Mouse (Mus musculus) yolk sac, embryonic 10.5 days (tissue): ENCODE measurements at regions not wholly inside any gene's neighbourhood (a gene's known extent, or its start where the extent isn't known, plus 50 kb on each side); places are given as distances from the start of the nearest gene placed in this dataset.
A peak's percentile ranks its signal among the peaks of the same experiment; 100 is the strongest.

Source experiments
- DNase-seq: peaks from one replicate; pipeline ENCODE4 v3.0.0-alpha.2; 2017; ENCODE audit warnings: low spot score

DNA sequence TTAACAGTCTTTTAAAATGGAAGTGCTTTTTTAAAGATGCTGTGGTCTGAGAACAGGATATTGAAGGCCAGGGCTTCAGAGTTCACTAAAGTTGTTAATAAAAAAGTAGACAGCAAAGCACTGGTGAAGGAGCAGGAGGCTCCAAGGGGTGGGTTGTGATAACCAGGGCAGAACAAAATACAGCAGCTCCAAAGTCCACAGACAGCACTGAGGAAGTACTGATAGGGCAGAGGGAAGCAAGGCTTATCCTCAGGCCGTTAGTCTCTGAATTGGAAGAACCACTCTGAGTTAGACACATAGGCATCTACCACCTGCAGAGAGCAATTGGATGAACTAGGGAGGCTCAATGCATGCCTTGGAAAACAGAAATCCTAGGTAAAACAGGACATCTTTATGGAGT lies 62.1 kb downstream of the P2ry1 start:
- DNase-seq: no peak

DNA sequence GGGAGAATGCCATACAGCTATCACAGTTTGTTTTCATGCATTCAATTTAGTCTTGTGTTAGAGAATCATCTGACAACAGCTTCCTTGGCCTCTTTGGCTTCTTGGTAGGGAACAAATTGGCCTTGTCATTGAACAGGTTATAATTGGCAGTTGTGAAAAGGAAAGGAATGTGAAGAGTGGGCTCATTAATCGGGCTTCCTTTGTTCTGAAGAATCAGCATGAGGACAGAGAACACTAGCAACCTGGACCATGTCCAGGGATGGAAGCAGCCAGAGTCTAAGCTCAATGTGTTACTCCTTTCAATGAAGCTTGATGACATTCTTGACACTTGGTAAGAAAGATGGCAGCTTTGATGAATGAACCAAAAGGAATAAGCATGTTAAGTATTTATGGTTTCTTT lies 64.5 kb downstream of the P2ry1 start:
- no peak for DNase-seq

- no peak for DNase-seq
Measured at GRCm38 (mm10) chr3:61068229-61068628, 65.6 kb downstream of the P2ry1 start.

GRCm38 (mm10) chr3:61071041-61071440 lies 68.4 kb downstream of the P2ry1 start:
- no peak for DNase-seq

- no peak for DNase-seq
Measured at GRCm38 (mm10) chr3:61072330-61072729, 69.7 kb downstream of the P2ry1 start.

- no peak for DNase-seq
Measured at GRCm38 (mm10) chr3:61073103-61073502, 70.5 kb downstream of the P2ry1 start.

GRCm38 (mm10) chr3:61073806-61074205 lies 71.2 kb downstream of the P2ry1 start:
- no peak for DNase-seq

DNA sequence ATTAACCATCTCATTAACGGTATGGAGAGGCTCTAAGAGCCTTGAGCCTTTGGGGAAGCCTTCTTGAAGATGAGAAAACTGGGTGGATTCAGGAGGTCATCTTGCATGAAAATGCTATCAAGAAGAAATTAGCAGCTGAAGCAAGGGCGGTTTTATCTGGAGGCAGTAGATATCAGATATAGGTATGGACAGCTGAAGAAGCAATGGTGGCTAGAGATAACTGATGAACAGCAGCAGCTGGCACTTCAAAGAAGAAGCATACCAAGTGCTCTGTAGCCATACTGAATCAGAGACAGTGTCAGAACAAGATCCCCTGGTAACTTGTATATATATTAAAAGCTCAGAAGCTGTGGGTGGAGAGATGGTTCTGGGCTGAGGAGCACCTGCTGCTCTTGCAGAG lies 73.2 kb downstream of the P2ry1 start:
- DNase-seq: no peak

DNA sequence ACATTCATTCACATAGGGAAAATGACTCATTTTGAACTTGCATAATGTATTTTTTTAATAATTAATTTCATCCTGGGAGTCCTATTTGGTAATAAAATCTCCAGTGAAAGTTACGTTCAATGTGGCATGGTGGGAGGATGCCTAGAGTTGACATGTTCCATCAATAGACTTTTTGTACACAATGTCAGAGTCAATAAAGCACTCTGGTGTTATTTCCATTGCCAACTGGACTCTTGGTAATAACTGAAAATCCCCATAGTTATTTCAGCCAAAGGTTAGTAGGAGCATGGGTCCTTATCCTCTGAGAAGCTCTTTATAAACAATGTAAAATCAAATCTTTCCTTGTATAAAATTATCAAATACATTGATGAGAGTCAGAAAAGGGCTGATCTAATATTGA lies 87.3 kb downstream of the P2ry1 start:
- no peak for DNase-seq

DNA sequence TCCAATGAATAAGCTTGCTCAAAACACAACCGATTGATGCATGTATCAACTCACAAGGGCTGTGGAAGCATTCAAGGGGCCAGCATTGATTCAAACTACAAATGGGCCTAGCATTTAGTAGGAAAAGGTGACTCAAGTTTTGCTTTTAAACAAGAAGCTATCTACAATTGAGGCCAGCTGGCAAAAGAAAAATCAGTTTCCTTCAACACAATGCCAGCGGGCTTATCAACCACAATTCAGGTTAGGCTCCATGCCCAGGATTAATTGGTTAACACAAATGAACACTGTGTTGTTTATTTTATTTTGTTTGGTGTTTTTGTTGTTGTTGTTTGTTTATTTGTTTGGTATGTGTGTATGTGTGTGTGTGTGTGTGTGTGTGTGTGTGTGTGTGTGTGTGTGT lies 89.4 kb downstream of the P2ry1 start:
- no peak for DNase-seq

- DNase-seq: no peak
Measured at GRCm38 (mm10) chr3:61116364-61116763, 113.8 kb downstream of the P2ry1 start.

- DNase-seq: no peak
Measured at GRCm38 (mm10) chr3:61133096-61133495, 130.5 kb downstream of the P2ry1 start.

- DNase-seq: no peak
Measured at GRCm38 (mm10) chr3:61154087-61154486, 151.5 kb downstream of the P2ry1 start.

- DNase-seq: peak; percentile 3
Measured at GRCm38 (mm10) chr3:61159811-61160210, 157.2 kb downstream of the P2ry1 start.

GRCm38 (mm10) chr3:61161384-61161783 lies 158.8 kb downstream of the P2ry1 start:
- DNase-seq: no peak

DNA sequence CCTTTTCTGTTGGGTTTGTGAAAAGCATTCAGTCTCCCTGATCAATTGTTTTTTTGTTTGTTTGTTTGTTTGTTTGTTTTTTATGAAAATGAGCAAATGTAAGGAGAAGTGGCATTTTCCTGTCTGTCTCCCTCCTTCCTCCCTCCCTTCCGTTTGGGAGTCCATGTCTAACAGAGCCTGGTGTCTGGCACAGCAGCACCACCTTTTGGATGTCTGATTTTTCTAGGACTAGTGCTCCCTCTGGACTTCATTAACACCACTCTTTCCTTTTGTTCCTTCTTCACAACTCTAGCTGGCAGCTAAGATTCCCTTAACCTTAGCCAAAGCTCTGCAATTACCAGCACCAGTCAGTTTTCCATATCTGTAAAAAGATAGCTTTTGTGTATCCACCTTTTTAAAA lies 175.6 kb upstream of the Rap2b start:
- DNase-seq: no peak

DNA sequence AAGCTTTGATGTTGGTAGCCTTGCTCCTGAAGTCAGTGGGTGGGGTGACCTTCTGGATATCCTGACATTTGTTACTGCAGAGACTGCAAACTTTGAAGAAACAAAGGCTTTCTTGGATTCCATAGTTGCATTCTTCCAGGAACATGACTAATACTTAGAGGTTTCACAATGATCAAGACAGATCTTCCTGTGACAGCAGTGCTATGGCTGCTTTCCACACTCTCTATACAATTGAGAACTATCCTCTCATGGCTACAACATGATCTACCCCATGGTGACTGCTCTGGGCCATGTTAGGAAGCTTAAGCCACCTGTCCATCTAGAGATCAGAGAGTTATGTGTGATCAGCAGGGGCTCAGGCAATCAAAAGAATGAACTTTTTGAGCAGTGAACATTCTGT lies 172.8 kb upstream of the Rap2b start:
- DNase-seq: no peak

DNA sequence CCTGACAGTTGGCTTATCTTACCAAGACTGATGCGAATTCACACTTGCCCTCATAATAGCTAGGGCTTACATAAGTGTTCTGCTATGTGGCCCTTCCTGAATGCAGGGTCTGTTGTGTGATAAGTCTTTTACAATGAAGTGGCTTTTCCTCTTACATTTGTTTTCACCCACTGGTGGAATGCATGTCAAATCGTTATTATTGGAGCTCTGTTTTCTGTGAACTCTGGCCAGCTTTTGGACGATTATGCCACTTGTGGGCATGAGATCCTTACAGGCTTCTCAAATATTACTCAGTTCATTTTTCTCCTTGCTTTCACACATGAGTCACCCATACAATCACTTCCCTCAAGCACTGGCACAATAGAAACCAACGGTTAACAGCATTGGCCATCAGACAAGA lies 144.9 kb upstream of the Rap2b start:
- DNase-seq: no peak

GRCm38 (mm10) chr3:61224505-61224904 lies 136.9 kb upstream of the Rap2b start:
- no peak for DNase-seq

- no peak for DNase-seq
Measured at GRCm38 (mm10) chr3:61225054-61225453, 136.4 kb upstream of the Rap2b start.

DNA sequence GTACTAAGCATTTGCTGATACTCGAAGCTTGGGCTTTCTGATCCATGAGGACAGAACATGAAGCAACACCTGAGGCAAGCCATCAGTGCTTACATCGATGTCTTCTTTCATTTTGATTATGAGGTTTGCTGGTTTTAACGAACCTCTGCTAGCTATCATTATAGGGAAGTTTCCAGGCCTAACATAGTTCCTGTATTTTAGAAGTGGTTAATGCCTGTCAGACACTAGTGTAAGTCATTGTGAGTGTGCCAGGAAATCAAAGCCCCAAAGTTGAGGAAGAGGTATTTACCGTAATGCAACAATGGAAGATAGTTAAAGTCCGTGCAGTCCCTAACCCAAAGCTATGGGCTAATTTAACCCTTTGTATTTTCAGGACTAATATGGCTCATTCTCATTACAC lies 120.1 kb upstream of the Rap2b start:
- no peak for DNase-seq

DNA sequence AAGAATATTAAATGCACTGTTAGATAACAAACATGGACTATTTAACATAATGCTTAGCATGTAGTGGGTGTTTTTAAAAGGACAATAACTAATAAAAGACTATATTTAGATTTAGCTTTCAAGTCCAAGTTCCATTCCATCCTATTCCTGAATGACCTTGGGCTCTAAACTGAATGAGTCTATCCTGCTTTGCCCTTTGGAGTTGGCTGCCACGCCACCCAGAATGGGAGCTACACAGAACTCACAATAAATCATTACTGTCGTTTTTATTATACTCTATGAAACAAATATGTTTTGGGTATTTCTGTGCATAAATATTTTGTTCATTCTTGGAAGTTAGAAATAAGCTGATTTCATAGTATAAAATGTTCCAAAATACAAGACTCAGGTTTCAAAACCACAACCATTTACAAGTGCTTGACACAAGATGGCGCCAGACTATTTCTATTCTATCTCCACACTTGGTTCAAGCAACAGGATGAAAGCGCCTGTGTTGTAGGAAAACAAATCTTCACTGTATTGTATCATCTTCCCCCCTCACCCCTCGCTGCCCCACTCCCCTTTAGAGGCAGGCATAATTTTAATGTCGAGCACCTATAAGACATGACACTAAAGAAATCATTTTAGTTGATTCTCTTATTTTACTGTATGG lies 117.4 kb upstream of the Rap2b start:
- no peak for DNase-seq

- DNase-seq: no peak
Measured at GRCm38 (mm10) chr3:61246429-61246828, 115.0 kb upstream of the Rap2b start.

GRCm38 (mm10) chr3:61247344-61247743 lies 114.1 kb upstream of the Rap2b start:
- DNase-seq: no peak

- no peak for DNase-seq
Measured at GRCm38 (mm10) chr3:61255232-61255631, 106.2 kb upstream of the Rap2b start.
